Mouse (Mus musculus): ENCODE measurements around the gene Olfr248. TPM values are rescaled to one million over a fixed set of nuclear protein-coding genes. Genes with fewer than 3 reads are reported as not detected.

The Olfr248 gene
- polyA plus RNA-seq (2012; ENCODE audit: low replicate concordance) = not detected in 2 replicates

DNA sequence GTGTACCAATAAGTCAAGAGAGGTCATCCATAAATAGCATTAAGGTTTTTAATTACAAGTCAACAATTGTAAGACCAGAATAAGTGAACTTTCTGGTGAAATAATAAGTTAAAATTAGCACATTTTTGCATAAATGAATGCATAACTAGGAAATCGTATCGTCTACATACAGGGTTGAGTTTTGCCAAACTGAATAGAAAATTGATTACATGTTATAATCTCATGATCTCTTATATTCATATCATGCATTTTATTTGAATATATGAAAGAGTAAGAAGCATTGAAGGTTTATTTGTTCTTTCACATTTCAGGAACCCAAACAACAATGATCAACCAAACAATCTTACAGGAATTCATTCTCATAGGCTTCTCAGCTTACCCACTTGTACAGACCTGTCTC, at the start of gene Olfr248:
Olfr248 (plus strand) TSS at position 301 of the 400 bp plus-strand sequence.

DNA sequence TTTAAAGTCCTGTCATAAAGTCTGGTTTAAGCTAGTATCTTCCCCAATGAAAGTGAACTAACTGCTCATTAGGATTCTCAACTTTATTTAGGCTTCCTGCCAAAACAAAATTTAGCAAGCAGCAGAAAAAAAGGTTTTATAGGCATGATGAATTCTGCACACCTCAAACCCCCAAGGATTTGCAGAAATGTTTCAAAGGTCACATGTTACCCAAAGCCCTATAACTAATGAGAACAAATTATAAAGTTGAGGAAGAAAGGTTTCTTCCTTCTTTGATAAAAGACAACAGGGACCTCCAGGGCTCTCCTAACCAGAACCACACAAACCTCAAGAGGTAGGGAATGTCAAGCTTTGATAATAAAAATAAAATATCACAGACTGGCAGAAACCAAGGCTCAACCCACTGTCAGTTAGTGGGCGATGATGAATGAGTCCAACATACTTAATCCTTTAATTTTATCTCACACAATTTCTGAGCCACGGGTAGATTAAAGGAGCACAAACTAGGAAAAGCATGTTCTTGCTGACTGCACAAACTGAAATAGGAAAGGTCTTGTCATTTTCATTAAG, 25.9 kb upstream of the Olfr248 start, which contains the start of gene Olfr417:
Olfr417 (plus strand) TSS at position 241 of the 570 bp plus-strand sequence.

GRCm38 (mm10) chr1:174423764-174424163, 32.9 kb downstream of the Olfr248 start, which contains the start of gene Olfr414:
TSS of gene Olfr414 (plus strand) at chr1:174424064.

Other genes starting within 250 kb of the Olfr248 start
- not detected in 2 replicates for gene Olfr420, start 235.4 kb upstream of the Olfr248 start, polyA plus RNA-seq (2012; ENCODE audit: low replicate concordance)
- 2.4 and 6.0 TPM in 2 replicates for gene Spta1, start 218.3 kb upstream of the Olfr248 start, polyA plus RNA-seq (2012; ENCODE audit: low replicate concordance)
- gene Olfr419, start 139.0 kb upstream of the Olfr248 start, polyA plus RNA-seq (2012; ENCODE audit: low replicate concordance) = not detected in 2 replicates
- not detected in 2 replicates for gene Mptx1, start 60.5 kb upstream of the Olfr248 start, polyA plus RNA-seq (2012; ENCODE audit: low replicate concordance)
- not detected in 2 replicates for gene Olfr417, start 25.9 kb upstream of the Olfr248 start, polyA plus RNA-seq (2012; ENCODE audit: low replicate concordance)
- 0.06 TPM in 1 of 2 replicates, not detected in the other for gene Olfr414, start 33.0 kb downstream of the Olfr248 start, polyA plus RNA-seq (2012; ENCODE audit: low replicate concordance)
- gene Olfr220, start 51.0 kb downstream of the Olfr248 start, polyA plus RNA-seq (2012; ENCODE audit: low replicate concordance) = not detected in 2 replicates
- gene Fmn2, start 110.8 kb downstream of the Olfr248 start, polyA plus RNA-seq (2012; ENCODE audit: low replicate concordance) = 0.23 TPM in 1 of 2 replicates, not detected in the other

Data from leukemia stem cell, adult 10-12 weeks (primary cell).